Mouse (Mus musculus) G1E (cell line): ENCODE measurements around the gene Gse1. TPM values are rescaled to one million over a fixed set of nuclear protein-coding genes. Genes with fewer than 3 reads are reported as not detected.

Experiments
- ATAC-seq: 2 replicates; pipeline ENCODE4 v1.8.0; 2016; ENCODE audit warnings: mild to moderate bottlenecking; ENCODE audit not compliant: insufficient number of reproducible peaks, poor library complexity, low FRiP score, severe bottlenecking; ENCODE audit errors: extremely low read depth
- DNase-seq: peaks from one replicate; pipeline ENCODE4 v3.0.0; 2012; ENCODE audit warnings: low spot score
- H3K27me3 ChIP-seq: 2 replicates; pipeline ENCODE4 v1.6.1; 2012; ENCODE audit warnings: mild to moderate bottlenecking, low read length, inconsistent platforms; ENCODE audit not compliant: insufficient read depth
- H3K36me3 ChIP-seq: replicated peaks from 2 replicates; pipeline ENCODE3; 2012; ENCODE audit warnings: mild to moderate bottlenecking, inconsistent platforms
- H3K4me1 ChIP-seq: 2 replicates; pipeline ENCODE4 v1.6.1; 2012; ENCODE audit warnings: low read depth, low read length, inconsistent platforms, mixed read lengths; ENCODE audit not compliant: insufficient read depth
- H3K4me3 ChIP-seq: 2 replicates; pipeline ENCODE4 v1.5.1; 2012; ENCODE audit warnings: low read depth, mild to moderate bottlenecking, inconsistent platforms, low read length, moderate library complexity, mixed read lengths
- H3K9me3 ChIP-seq: replicated peaks from 2 replicates; pipeline ENCODE4 v1.6.1; 2012; ENCODE audit warnings: inconsistent platforms
- CTCF ChIP-seq: IDR thresholded peaks from 2 replicates; pipeline ENCODE4 v1.5.1; 2012; ENCODE audit warnings: low read depth, low read length, inconsistent platforms, mixed read lengths
- GATA1 ChIP-seq: IDR thresholded peaks from 2 replicates; pipeline ENCODE4 v1.6.1; 2012; ENCODE audit warnings: borderline replicate concordance, low read length, inconsistent platforms, mixed read lengths
- GATA2 ChIP-seq: IDR thresholded peaks from 2 replicates; pipeline ENCODE4 v1.6.1; 2012; ENCODE audit warnings: low read depth, low read length, inconsistent platforms, borderline replicate concordance
- POLR2AphosphoS5 ChIP-seq: IDR thresholded peaks from 2 replicates; pipeline ENCODE4 v1.6.1; 2012; ENCODE audit warnings: low read depth, low read length, inconsistent platforms; ENCODE audit not compliant: insufficient replicate concordance
- TAL1 ChIP-seq: conservative IDR thresholded peaks from 2 replicates; pipeline ENCODE4 v1.6.1; 2012; ENCODE audit warnings: low read depth, low read length, inconsistent platforms, mixed read lengths
- polyA plus RNA-seq: library from polyadenylated mRNA; stranded (reverse); fragments of >175 nt; gene quantifications from 2 replicates; pipeline ENCODE4 v1.2.3, GENCODE M21; 2012
- total RNA-seq, 2 experiments: library from RNA; stranded (forward) in 1 of 2; stranded (reverse) in 1 of 2; fragments of 200-1000 nt in 1 of 2; fragments of >200 nt in 1 of 2; fragmentation: Nextera tagmentation in 1 of 2; gene quantifications; 2 replicates each; pipeline ENCODE4 v1.2.3; 2014 to 2017

Gene Gse1
- total and polyA plus RNA-seq, 3 experiments, result 6.3 to 106 (median 48.4) TPM

GRCm38 (mm10) chr8:120496478-120496877 is 268.2 kb downstream of the Gse1 start:
- H3K36me3 ChIP-seq, result peaks cover 67% of the 10 kb centered on the region
- ATAC-seq (no peak), DNase-seq (no peak)
- no peak for TF ChIP-seq TAL1
- no peak for TF ChIP-seq CTCF
- no peak for TF ChIP-seq GATA2
- TF ChIP-seq POLR2AphosphoS5, result no peak
- no peak for TF ChIP-seq GATA1
- peaks cover 7% of the 10 kb centered on the region for H3K9me3 ChIP-seq
- peaks cover 92% of the 10 kb centered on the region for H3K4me1 ChIP-seq
- peaks cover 15% of the 10 kb centered on the region; the same call in 1 of the 2 replicates for H3K27me3 ChIP-seq
- peak overlapping the region; percentile 28; the same call in 1 of the 2 replicates for H3K4me3 ChIP-seq

DNA sequence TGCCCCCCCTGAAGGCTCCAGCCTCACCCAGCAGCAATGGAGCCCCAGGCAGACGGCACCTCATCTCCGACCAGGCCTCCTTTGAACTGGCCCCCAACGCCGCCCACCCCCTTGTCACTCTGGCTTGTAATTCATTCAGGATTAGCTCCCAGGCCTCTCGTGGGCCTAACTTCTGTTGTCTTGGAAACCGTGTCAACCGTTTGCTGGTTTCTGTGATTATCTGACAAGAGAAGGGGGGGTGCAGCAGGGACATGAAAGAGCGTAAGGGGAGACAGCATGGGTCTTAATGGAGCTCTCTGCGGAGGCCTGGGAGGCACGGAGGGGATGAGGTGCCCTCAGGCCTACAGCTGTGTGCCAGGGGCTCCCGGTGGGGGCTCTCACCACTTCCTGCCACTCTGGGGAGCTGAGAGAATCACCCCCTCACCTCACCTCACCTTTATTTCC is 269.3 kb downstream of the Gse1 start:
- Histone ChIP-seq H3K4me1 (peaks cover 92% of the 10 kb centered on the region), H3K4me3 (peak overlapping the region; percentile 65; the same call in 1 of the 2 replicates), H3K9me3 (peaks cover 7% of the 10 kb centered on the region), H3K27me3 (peaks cover 11% of the 10 kb centered on the region; the same call in 1 of the 2 replicates), H3K36me3 (peaks cover 60% of the 10 kb centered on the region)
- TF ChIP-seq POLR2AphosphoS5 (no peak), GATA1 (no peak), GATA2 (no peak), TAL1 (no peak), CTCF (no peak)
- DNase-seq (no peak), ATAC-seq (no peak)

GRCm38 (mm10) chr8:120498349-120498831 is 270.1 kb downstream of the Gse1 start:
- DNase-seq, result peak; percentile 73
- Histone ChIP-seq H3K4me1 (peaks cover 92% of the 10 kb centered on the region), H3K4me3 (peak overlapping the region; percentile 65; the same call in 1 of the 2 replicates), H3K9me3 (peaks cover 7% of the 10 kb centered on the region), H3K36me3 (peaks cover 58% of the 10 kb centered on the region), H3K27me3 (peaks cover 11% of the 10 kb centered on the region; the same call in 1 of the 2 replicates)
- TF ChIP-seq GATA1 (no peak), POLR2AphosphoS5 (no peak), CTCF (no peak), TAL1 (no peak), GATA2 (no peak)
- ATAC-seq, result peak; percentile 74

DNA sequence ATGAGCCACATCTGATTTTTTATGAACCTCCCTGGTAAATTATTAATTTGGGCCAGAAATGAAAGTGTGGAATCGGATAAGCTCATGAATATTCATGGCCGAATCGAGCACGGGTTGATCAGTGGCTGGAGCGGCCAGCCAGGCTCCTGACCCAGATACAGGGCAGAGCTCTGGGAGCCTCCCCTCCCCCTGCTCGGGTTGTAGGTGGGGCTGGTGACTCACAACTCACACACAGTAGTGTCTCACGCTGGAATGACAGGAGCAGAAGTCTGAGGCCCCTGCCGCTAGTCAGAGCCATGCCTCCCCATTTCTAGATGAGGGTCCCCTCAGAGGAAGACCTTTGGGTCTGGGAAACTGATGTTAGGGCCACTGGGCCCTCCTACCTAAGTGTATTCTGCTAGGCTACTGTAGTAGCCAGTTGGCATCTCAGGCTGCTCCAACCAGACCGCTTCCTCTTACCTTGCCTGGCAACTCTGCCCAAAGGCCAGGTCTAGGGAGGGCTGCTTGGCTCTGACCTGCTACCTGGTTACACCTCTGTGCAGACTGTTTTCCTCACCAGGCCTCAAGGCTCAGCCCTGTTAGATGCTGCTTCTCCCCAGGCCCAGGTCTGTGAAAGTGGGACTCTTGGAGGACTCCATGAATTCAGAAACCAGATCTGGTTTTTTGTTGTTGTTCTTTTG is 270.8 kb downstream of the Gse1 start:
- Histone ChIP-seq H3K9me3 (peaks cover 7% of the 10 kb centered on the region), H3K4me3 (peak overlapping the region; percentile 65; the same call in 1 of the 2 replicates), H3K27me3 (peaks cover 12% of the 10 kb centered on the region; the same call in 1 of the 2 replicates), H3K36me3 (peaks cover 53% of the 10 kb centered on the region), H3K4me1 (peaks cover 91% of the 10 kb centered on the region)
- ATAC-seq, result peak; percentile 64
- TF ChIP-seq POLR2AphosphoS5, result no peak
- TF ChIP-seq CTCF, result no peak
- no peak for TF ChIP-seq GATA1
- no peak for TF ChIP-seq TAL1
- no peak for TF ChIP-seq GATA2
- no peak for DNase-seq

- peaks cover 51% of the 10 kb centered on the region for H3K36me3 ChIP-seq
- TF ChIP-seq TAL1, result no peak
- TF ChIP-seq GATA1, result no peak
- TF ChIP-seq CTCF, result no peak
- TF ChIP-seq POLR2AphosphoS5, result no peak
- TF ChIP-seq GATA2, result no peak
- H3K9me3 ChIP-seq, result peaks cover 7% of the 10 kb centered on the region
- H3K4me1 ChIP-seq, result peaks cover 92% of the 10 kb centered on the region
- ATAC-seq (no peak), DNase-seq (no peak)
- peaks cover 22% of the 10 kb centered on the region for H3K27me3 ChIP-seq
- no peak overlapping the region; the same call in 1 of the 2 replicates for H3K4me3 ChIP-seq
These were observed 272.5 kb downstream of the Gse1 start for GRCm38 (mm10) chr8:120500701-120501261.

GRCm38 (mm10) chr8:120501426-120501825 is 273.2 kb downstream of the Gse1 start:
- H3K27me3 ChIP-seq, result peaks cover 22% of the 10 kb centered on the region
- peaks cover 6% of the 10 kb centered on the region for H3K9me3 ChIP-seq
- H3K4me3 ChIP-seq, result no peak overlapping the region; the same call in 1 of the 2 replicates
- peaks cover 97% of the 10 kb centered on the region for H3K4me1 ChIP-seq
- DNase-seq (no peak), ATAC-seq (no peak)
- TF ChIP-seq GATA2 (no peak), CTCF (no peak), POLR2AphosphoS5 (no peak), TAL1 (no peak), GATA1 (no peak)
- peaks cover 55% of the 10 kb centered on the region for H3K36me3 ChIP-seq
